Mouse (Mus musculus): ENCODE results near the gene Cd300ld2. TPM values are rescaled to one million over a fixed set of nuclear protein-coding genes. Genes with fewer than 3 reads are reported as not detected.
"Not testable (repeated sequence)": the region's sequence is repeated elsewhere in the genome, so short reads cannot be mapped to it uniquely, and the experiment has no call there.

Cd300ld2 gene
- not detected in 2 replicates for polyA plus RNA-seq (2011; ENCODE audit: insufficient read depth, insufficient read length, low replicate concordance, missing spikeins)

DNA sequence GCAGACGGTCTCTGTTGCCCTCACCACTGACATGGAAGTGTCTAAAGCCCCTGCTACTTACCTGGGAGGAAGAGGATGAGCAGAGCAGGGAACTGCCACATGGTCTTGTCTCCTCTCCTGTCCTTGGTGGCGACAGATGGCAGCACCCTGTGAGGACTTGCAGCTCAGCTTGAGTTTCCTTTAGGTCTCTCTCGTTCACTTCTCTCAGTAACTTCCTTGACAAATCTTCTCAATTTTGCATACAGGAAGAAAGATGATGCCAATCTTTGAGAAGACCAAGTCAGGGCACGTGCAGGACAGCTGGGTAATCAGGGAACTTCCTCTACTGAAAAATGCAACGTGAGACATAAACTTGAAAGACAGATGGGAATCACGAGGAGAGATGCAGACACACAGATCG is at the start of gene Cd300ld2:
Gene Cd300ld2 (minus strand): TSS at position 101 of the 400 bp plus-strand sequence.
- not testable (repeated sequence) for H3K4me1 ChIP-seq (ENCODE audit: control insufficient read depth, insufficient read depth, low read length); H3K27ac ChIP-seq (ENCODE audit: control insufficient read depth, insufficient read depth, low read depth, low read length, poor library complexity); H3K4me3 ChIP-seq (replicated peaks; ENCODE audit: control insufficient read depth, low read depth, low read length)
- WGBS: no CpG with 5 or more reads among the region's 7 CpGs

DNA sequence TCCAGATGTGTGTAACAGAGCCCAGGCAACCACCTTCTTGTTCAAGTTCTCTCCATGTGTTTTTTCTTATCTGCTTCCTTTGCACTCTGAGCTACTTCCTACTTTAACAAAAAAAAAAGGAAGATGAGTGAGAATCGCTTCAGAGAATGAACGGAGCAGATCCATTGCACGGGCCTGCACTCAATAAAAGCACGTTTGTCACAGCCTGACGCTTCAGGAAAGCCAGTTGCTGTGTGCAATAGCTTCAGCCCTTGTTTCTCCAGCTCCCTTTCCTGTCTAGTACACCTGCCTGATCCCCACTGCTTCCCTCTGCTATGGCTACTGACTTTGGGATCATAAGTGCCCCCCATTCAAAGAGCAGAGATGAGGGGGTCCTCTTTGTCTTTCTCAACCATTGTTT is 46.1 kb upstream of the Cd300ld2 start, which contains the start of gene Cd300e:
Gene Cd300e (minus strand): TSS at position 101 of the 400 bp plus-strand sequence.
- Histone ChIP-seq H3K4me3 (replicated peaks; ENCODE audit: control insufficient read depth, low read depth, low read length) (no peak within 1 kb of the TSS), H3K27ac (ENCODE audit: control insufficient read depth, insufficient read depth, low read depth, low read length, poor library complexity) (no peak within 1 kb of the TSS), H3K4me1 (ENCODE audit: control insufficient read depth, insufficient read depth, low read length) (peaks cover 1% of the 10 kb centered on the region)
- TF ChIP-seq CTCF (IDR thresholded peaks at IDR 0.05; ENCODE audit: control insufficient read depth, insufficient read depth, low read length) (no peak), POLR2A (IDR thresholded peaks at IDR 0.05; ENCODE audit: borderline replicate concordance, control insufficient read depth, low read depth, low read length) (no peak)
- 2% methylated on average over 5 of the region's 5 CpGs for WGBS

DNA sequence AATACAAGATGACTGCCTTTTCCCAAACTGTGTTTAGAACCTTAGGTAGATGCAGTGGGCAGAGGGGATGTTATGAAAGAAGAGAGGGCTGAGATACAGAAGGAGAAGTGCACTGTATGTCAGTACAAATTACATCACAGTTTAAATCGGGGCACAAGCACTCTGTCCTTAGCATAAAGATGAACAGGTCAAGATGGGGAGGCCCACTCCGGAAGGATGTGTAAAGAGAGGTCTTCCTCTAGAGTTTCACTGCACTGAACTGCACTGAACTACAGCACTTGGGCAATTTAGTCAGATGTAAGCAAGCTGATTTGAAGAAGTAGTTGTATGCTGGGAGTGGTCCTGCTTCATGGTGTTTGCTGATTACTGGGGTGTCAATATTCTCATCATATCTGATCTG is 43.8 kb upstream of the Cd300ld2 start:
- no peak for TF ChIP-seq CTCF (IDR thresholded peaks at IDR 0.05; ENCODE audit: control insufficient read depth, insufficient read depth, low read length)
- no peak for TF ChIP-seq POLR2A (IDR thresholded peaks at IDR 0.05; ENCODE audit: borderline replicate concordance, control insufficient read depth, low read depth, low read length)
- WGBS: 31% methylated on average over 2 of the region's 2 CpGs
- Histone ChIP-seq H3K4me3 (replicated peaks; ENCODE audit: control insufficient read depth, low read depth, low read length) (no peak overlapping the region), H3K27ac (ENCODE audit: control insufficient read depth, insufficient read depth, low read depth, low read length, poor library complexity) (no peak overlapping the region), H3K4me1 (ENCODE audit: control insufficient read depth, insufficient read depth, low read length) (peaks cover 1% of the 10 kb centered on the region)

DNA sequence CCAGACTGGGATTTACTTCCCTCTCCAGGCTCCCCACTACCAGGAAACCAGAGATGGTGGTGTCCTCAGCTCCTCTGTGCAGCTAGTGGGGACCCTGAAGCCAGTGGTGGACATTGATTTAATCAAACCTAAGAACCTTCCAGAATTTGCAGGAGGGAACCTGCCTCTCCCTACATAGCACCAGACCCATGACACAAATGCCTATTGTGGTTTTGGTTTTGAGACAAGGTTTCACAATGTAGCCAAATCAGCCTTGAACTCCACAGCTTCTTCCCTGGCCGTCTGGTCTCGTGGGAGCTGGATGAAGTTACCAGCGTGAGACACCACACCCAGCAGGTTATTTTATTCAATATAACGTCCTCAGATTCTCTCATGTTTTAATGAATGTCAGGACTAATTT is 42.7 kb upstream of the Cd300ld2 start:
- Histone ChIP-seq H3K4me3 (replicated peaks; ENCODE audit: control insufficient read depth, low read depth, low read length) (no peak overlapping the region), H3K27ac (ENCODE audit: control insufficient read depth, insufficient read depth, low read depth, low read length, poor library complexity) (no peak overlapping the region), H3K4me1 (ENCODE audit: control insufficient read depth, insufficient read depth, low read length) (peaks cover 1% of the 10 kb centered on the region)
- WGBS: 48% methylated on average over 4 of the region's 4 CpGs
- TF ChIP-seq CTCF (IDR thresholded peaks at IDR 0.05; ENCODE audit: control insufficient read depth, insufficient read depth, low read length) (no peak), POLR2A (IDR thresholded peaks at IDR 0.05; ENCODE audit: borderline replicate concordance, control insufficient read depth, low read depth, low read length) (no peak)

DNA sequence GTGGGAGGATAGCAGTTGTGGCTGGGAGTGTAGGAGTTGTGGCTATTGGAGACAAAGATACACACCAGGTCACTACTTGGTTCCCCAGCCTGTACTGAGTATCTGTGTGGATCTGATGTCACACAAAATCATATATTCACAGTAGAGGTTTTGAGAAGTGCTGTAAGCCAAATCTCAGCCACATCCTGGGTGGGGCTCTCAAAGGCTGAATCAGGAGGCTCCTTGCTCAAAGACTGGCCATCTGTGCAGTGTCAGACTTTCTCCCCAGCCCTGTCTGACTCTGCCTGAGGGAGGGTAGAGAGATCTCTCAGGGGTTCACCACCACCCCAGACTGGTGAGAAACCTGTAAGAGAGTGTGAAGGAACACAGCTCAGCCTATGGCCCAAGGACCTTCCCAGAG is 38.5 kb upstream of the Cd300ld2 start:
- H3K4me1 ChIP-seq (ENCODE audit: control insufficient read depth, insufficient read depth, low read length): no peaks in the 10 kb centered on the region; the same call in 1 of the 2 replicates
- H3K4me3 ChIP-seq (replicated peaks; ENCODE audit: control insufficient read depth, low read depth, low read length): no peak overlapping the region
- no peak overlapping the region for H3K27ac ChIP-seq (ENCODE audit: control insufficient read depth, insufficient read depth, low read depth, low read length, poor library complexity)
- TF ChIP-seq POLR2A (IDR thresholded peaks at IDR 0.05; ENCODE audit: borderline replicate concordance, control insufficient read depth, low read depth, low read length) (no peak), CTCF (IDR thresholded peaks at IDR 0.05; ENCODE audit: control insufficient read depth, insufficient read depth, low read length) (no peak)

DNA sequence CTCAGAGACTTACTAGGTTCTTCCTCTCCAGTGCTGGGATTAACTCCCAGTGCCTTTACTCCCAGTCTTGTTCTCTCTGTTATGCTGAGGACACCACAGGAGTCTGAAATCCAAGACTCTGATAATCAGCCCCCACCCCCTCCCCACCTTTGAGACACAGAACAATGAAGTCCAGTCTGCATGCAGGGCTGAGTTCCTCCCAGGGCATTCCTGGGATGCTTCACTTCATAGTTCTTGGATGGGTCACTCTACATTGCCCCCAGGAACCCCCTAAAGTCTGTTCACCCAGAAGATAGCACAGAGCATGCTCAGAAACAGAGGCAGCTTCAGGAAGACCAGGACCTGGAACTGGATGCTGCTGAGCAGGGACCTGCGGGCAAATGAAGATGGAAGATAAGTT is 37.0 kb upstream of the Cd300ld2 start:
- WGBS: 84% methylated on average over 1 of the region's 1 CpGs
- H3K4me3 ChIP-seq (replicated peaks; ENCODE audit: control insufficient read depth, low read depth, low read length): no peak overlapping the region
- TF ChIP-seq POLR2A (IDR thresholded peaks at IDR 0.05; ENCODE audit: borderline replicate concordance, control insufficient read depth, low read depth, low read length) (no peak), CTCF (IDR thresholded peaks at IDR 0.05; ENCODE audit: control insufficient read depth, insufficient read depth, low read length) (no peak)
- no peak overlapping the region for H3K27ac ChIP-seq (ENCODE audit: control insufficient read depth, insufficient read depth, low read depth, low read length, poor library complexity)
- peaks cover 1% of the 10 kb centered on the region; the same call in 1 of the 2 replicates for H3K4me1 ChIP-seq (ENCODE audit: control insufficient read depth, insufficient read depth, low read length)

DNA sequence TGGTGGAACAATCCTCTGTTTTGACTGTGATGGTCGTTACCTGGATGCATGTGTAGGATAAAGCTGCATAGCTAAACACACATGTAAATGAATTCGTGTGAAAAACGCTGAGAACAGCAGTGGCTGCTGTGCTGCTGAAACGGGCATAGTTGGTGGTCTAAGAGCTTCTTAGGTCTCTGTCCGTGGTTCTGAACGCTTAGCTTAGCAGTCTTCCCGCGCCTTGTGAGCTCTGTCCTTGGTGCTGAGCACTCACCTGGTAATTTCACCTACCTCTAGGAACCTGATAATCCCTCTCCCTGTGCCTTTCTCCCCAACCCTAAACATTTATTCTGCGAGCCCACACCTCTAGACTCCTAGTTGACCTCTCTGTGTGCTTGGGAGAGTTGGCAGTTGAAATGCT is 36.2 kb upstream of the Cd300ld2 start:
- no peak overlapping the region for H3K4me3 ChIP-seq (replicated peaks; ENCODE audit: control insufficient read depth, low read depth, low read length)
- TF ChIP-seq CTCF (IDR thresholded peaks at IDR 0.05; ENCODE audit: control insufficient read depth, insufficient read depth, low read length) (no peak), POLR2A (IDR thresholded peaks at IDR 0.05; ENCODE audit: borderline replicate concordance, control insufficient read depth, low read depth, low read length) (no peak)

DNA sequence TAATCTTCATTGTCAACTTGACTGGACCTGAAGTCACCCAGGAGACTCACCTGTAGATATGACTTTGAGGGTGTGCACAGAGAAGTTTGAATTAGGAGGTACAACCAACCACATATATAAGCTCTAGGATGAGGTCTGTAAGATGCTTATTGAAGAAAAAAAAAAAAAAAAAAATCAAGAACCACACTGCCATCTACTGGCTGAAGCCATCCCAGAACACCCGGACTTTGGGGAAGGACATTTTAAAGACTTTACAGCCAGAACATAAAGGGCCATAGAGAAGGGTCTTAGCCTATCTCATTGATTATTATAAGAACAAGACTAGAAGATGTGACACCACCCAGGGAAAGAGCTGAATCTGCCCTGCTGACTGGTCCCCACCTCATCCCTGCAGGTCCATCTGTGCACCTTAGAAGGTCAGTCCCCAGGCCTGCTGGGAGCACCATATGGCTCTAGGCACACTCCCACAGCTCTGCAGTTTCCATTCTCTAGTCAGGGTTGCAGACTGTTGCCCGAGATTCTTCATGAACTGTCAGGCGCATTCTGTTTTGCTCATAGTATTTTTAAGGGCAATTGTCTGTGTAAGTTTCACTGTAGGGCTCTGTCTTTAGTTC is 33.4 kb upstream of the Cd300ld2 start:
- no peak overlapping the region for H3K4me3 ChIP-seq (replicated peaks; ENCODE audit: control insufficient read depth, low read depth, low read length)
- H3K27ac ChIP-seq (ENCODE audit: control insufficient read depth, insufficient read depth, low read depth, low read length, poor library complexity): no peak overlapping the region
- TF ChIP-seq CTCF (IDR thresholded peaks at IDR 0.05; ENCODE audit: control insufficient read depth, insufficient read depth, low read length) (no peak), POLR2A (IDR thresholded peaks at IDR 0.05; ENCODE audit: borderline replicate concordance, control insufficient read depth, low read depth, low read length) (no peak)
- whole genome bisulfite sequencing: 30% methylated on average over 3 of the region's 3 CpGs
- peaks cover 1% of the 10 kb centered on the region; the same call in 1 of the 2 replicates for H3K4me1 ChIP-seq (ENCODE audit: control insufficient read depth, insufficient read depth, low read length)

More for the DNA sequence above, 36.2 kb upstream of the Cd300ld2 start:
- no peak overlapping the region for H3K27ac ChIP-seq (ENCODE audit: control insufficient read depth, insufficient read depth, low read depth, low read length, poor library complexity)
- peaks cover 1% of the 10 kb centered on the region; the same call in 1 of the 2 replicates for H3K4me1 ChIP-seq (ENCODE audit: control insufficient read depth, insufficient read depth, low read length)
- 4% methylated on average over 9 of the region's 9 CpGs for WGBS

DNA sequence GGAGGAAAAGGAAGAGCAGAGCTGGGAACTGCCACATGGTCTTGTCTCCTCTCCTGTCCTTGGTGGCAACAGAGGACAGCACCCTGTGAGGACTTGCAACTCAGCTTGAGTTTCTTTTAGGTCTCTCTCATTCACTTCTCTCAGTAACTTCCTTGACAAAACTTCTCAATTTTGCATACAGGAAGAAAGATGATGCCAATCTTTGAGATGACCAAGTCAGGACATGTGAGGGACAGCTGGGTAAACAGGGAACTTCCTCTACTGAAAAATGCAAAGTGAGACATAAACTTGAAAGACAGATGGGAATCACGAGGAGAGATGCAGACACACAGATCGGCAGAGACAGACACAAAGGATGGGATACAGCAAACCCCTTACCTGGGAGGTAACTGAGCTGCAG is 32.3 kb upstream of the Cd300ld2 start, which contains the start of gene Cd300ld3:
Gene Cd300ld3 (minus strand): TSS at position 151 of the 400 bp plus-strand sequence.
- TF ChIP-seq CTCF (IDR thresholded peaks at IDR 0.05; ENCODE audit: control insufficient read depth, insufficient read depth, low read length) (no peak), POLR2A (IDR thresholded peaks at IDR 0.05; ENCODE audit: borderline replicate concordance, control insufficient read depth, low read depth, low read length) (no peak)
- H3K4me1 ChIP-seq (ENCODE audit: control insufficient read depth, insufficient read depth, low read length): peaks cover 1% of the 10 kb centered on the region; the same call in 1 of the 2 replicates
- WGBS: 40% methylated on average over 2 of the region's 2 CpGs
- H3K27ac ChIP-seq (ENCODE audit: control insufficient read depth, insufficient read depth, low read depth, low read length, poor library complexity): peak within 1 kb of the TSS; percentile 55
- H3K4me3 ChIP-seq (replicated peaks; ENCODE audit: control insufficient read depth, low read depth, low read length): no peak within 1 kb of the TSS

DNA sequence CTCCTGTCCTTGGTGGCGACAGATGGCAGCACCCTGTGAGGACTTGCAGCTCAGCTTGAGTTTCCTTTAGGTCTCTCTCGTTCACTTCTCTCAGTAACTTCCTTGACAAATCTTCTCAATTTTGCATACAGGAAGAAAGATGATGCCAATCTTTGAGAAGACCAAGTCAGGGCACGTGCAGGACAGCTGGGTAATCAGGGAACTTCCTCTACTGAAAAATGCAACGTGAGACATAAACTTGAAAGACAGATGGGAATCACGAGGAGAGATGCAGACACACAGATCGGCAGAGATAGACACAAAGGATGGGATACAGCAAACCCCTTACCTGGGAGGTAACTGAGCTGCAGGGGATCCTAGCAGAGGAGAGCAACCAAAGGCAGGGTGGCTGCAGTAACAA is 21.7 kb upstream of the Cd300ld2 start, which contains the start of gene Cd300ld5:
Gene Cd300ld5 (minus strand): TSS at position 101 of the 400 bp plus-strand sequence.
- H3K27ac ChIP-seq (ENCODE audit: control insufficient read depth, insufficient read depth, low read depth, low read length, poor library complexity); H3K4me1 ChIP-seq (ENCODE audit: control insufficient read depth, insufficient read depth, low read length); H3K4me3 ChIP-seq (replicated peaks; ENCODE audit: control insufficient read depth, low read depth, low read length): not testable (repeated sequence)
- no CpG with 5 or more reads among the region's 6 CpGs for WGBS

DNA sequence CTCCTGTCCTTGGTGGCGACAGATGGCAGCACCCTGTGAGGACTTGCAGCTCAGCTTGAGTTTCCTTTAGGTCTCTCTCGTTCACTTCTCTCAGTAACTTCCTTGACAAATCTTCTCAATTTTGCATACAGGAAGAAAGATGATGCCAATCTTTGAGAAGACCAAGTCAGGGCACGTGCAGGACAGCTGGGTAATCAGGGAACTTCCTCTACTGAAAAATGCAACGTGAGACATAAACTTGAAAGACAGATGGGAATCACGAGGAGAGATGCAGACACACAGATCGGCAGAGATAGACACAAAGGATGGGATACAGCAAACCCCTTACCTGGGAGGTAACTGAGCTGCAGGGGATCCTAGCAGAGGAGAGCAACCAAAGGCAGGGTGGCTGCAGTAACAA is 10.9 kb upstream of the Cd300ld2 start, which contains the start of gene Cd300ld4:
Gene Cd300ld4 (minus strand): TSS at position 101 of the 400 bp plus-strand sequence.
- H3K4me3 ChIP-seq (replicated peaks; ENCODE audit: control insufficient read depth, low read depth, low read length); H3K4me1 ChIP-seq (ENCODE audit: control insufficient read depth, insufficient read depth, low read length); H3K27ac ChIP-seq (ENCODE audit: control insufficient read depth, insufficient read depth, low read depth, low read length, poor library complexity): not testable (repeated sequence)
- WGBS: no CpG with 5 or more reads among the region's 6 CpGs
